Mouse (Mus musculus) right cerebral cortex, adult 18-20 months (tissue): ENCODE data around the gene Wiz.
A peak's percentile ranks its signal among the peaks of the same experiment; 100 is the strongest.

Experiments
- DNase-seq: peaks from one replicate; pipeline ENCODE4 v3.0.0; 2022; ENCODE audit warnings: mixed read lengths

The Wiz gene

DNA sequence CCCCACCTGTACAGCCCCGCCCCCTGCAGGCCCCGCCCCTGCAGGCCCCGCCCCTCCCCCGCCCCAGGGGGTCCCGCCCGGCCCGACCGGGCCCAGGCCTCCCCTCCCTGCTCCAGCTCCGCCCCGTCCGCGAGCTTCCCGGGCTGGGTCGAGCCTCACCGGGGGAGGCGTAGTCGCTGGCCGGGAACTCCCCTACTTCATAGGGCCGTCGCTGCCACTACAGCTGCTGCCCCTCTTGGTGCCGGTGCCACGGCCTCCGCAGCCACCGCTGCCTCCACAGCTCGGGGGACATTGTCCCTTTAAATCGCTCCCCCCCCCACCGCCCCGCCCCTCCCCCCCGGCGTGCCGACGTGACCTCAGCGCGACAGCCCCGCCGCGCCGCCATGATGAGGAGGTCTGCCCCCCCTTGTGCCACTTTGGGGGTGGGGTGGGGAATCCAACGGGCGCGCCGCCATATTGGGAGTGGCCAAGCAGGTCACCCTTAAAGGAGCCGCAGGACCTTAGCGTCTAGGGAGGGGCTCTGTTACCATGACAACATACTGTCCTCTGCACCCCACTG is at the start of gene Wiz:
Wiz (minus strand) TSS at position 339 of the 559 bp plus-strand sequence.
- DNase-seq: peak; percentile 94

DNA sequence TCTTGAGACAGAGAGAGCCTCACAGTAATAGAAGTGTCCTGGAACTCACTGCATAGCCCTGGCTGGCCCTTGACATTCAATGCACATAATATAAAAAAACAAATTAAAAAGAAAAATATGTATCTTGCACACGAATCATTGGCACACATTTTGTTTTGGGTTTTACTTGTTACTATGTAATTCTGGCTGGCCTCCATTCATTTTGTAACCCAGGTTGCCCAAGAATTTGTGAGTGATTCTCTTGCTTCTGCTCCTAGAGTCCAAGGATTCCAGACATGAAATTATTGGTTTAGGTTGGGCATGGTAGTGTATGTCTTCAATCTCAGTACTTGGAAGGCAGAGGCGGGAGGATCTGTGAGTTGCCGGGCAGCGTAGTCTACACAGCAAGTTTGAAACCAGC is 47.9 kb upstream of the Wiz start:
- DNase-seq: no peak

DNA sequence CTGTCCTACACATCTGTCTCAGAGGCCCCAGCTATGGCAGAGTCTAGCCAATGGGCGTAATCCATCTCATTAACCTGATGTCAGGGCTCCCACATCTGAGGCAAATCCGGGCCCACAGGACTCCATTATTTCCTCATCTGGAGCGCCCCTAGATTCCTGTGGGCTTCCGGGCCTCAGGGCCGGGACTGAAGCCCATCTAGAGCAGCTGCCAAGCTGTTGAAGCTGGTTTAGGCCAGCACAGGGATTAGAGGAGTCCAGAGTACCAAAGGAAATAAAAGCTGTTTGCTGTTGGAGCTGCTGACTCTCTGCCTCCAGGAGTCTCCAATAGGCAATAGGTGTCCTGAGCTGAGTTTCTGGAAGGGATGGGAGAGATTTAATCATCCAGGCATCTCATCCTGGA is 45.9 kb upstream of the Wiz start:
- DNase-seq: no peak

DNA sequence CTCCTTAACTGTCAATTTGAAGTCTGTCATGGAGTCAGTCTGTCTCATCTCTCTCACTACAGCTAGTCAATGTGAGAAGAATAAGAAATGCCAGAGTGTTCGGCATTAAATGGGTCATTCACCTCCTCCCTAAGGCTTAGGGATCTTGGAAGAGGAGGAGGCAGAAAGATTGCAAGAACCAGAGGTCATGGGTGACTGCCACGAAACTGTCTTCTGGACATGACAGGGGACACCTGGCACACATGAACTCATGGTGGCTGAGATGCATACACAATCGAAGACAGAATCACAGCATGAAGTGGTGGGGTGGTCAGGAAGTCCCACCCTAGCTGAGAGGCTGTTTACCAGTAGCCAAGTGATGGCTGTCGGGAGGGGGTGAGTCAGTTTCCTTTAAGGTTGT is 45.1 kb upstream of the Wiz start:
- no peak for DNase-seq

DNA sequence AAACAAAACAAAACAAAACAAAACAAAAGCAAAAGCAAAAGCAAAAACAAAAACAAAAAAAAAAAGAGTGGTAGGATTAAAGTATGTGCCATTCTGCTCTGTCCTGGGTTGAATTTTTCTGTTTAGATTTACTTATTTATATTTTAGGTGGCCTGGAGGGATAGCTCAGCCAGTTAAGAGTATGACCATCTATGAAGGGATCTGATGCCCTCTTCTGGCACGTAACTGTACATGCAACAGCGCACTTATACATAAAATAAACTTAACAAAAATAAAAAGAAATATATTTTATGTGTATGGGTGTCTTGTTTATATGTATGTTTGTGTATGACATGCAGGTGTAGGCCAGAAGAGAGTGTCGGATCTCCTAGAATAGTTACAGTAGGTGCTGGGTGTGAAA is 42.7 kb upstream of the Wiz start:
- DNase-seq: no peak

DNA sequence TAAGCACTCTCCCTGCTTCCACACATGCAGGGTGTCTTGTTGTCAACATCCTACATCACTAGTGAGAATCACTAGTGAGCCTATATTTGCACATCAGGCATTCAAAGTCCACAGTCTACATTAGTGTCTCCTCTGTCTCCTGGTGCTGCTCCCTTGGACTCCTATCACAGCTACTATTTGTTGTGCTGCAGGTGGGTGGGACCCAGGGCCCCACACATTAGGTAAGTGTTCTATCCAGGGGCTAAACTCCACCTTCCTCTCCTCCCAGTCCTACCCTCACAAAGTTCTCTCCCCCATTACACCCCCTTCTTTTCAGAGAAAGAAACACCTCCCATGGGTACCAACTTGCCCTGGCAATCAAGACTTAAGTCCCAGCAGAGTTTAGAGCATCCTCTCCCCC is 37.4 kb upstream of the Wiz start:
- DNase-seq: no peak

DNA sequence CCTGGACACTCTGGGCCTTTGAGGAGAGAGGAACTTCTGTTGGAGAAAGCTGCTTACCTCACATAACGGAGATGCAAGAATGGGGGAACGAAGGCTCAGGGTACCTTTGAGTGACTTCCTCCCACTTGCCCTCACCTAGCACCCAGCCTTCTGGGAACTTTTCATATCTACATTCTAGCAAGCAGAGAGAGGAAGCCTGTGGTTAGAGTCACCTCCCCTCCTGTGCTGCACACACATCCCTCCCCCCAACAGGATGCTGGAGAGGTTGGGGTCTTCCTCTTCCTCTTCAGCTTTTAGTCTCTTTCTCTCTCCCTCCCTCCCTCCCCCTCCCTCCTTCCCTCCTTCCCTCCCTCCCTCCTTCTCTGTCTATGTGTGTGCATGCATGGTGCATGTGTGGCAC is 34.8 kb upstream of the Wiz start, which contains the start of gene Pglyrp2:
Pglyrp2 (minus strand) TSS at position 134 of the 400 bp plus-strand sequence.
- no peak for DNase-seq

DNA sequence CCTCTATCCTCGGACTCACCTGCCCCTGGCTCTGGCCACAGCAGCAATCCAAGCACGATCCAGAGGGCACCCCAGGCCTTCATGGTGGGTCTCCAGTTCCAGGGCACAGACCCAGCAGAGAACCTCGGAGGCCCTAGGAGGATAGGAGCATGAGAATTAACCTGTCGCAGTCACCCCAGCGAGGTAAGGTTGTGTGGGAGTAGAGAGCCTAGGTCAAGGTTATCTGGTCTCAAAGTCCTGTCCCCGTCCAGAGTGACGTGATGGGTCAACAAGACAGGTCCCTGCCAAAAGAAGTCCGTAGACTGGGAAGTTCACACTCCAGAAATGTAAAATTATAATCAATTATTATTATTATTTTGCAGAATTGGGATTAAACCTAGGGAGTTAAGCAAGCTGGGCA is 31.5 kb upstream of the Wiz start:
- no peak for DNase-seq

DNA sequence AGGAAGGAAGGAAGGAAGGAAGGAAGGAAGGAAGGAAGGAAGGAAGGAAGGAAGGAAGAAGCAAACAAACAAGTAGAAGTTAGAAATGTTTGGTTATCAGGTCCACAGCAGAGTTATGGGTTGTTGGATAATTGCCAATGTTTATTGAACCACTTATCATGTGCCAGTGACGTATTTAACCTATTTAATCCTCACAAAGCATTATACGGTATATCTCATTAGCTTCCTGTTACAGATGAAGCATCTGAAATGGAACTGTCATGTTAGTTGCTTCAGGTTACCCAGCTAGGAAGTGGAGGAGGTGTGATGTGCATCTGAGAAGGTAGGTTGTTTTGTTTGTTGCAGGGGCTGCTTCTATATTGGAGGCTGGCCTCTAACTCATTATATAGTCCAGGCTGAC is 30.8 kb upstream of the Wiz start:
- no peak for DNase-seq

DNA sequence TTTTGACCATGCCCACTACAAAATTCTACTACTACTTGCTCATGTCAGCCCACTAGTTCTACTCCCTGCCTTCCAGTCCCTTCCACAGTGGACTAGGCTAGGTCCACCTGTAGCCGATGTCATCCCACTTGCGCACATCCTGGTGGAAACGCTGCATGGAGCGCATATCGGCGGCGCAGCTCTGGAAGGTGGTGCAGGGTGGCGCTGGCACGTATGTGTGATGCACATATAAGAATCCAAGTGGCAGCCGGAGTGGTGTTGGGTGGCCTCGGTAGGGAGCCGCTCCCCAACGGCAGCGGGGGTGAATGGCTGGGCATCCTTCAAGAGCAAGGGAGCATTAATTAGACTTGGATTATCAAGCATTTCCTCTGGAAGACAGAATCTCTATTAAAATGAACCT is 27.5 kb upstream of the Wiz start:
- DNase-seq: no peak

DNA sequence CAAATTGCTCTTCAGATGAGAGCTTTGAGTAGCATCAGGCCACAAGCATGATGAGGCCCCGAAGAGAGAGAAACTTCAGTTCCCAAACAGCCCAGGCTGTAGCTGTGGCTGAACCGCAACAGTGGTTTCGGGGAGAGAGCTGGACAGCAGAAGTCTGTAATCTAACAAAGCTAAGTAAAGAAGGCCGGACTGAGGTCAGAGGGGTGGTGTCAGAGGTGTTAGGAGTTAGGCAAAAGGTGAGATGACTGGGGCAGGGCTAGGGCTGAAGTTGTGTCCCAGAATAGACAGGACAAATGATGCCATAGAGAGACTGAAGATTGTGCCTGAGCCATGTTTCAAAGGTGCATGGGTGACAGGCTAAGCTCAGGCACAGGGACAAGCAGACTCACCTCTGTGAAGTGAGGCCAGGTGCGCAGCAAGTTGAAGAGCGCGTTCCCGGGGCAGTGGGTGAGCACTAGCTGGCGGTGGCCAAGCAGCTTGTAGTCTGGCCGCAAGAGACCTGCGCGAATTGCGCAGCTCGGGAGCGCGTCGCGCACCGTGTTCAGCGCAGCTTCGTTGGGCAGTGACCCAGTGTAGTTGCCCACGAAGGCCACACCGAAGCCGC is 26.3 kb upstream of the Wiz start:
- DNase-seq: no peak

DNA sequence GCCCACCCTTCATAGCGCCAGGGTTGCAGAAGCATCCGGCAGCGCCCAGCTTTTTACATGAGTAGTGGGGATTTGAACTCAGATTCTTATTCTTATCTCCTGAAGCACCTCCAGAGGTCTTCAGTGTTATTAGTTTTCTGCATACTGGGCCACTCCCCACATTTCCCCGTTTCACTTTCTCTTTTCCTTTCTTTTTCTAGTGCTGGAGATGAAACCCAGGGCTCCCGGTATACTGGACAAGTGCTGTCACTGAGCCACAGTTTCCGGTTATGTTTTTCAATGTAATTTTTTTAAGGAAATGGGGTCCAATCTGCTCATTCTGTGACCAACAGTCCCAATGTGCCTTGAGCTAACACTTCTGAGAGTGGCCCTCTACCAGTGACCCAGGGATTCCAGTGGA is 22.7 kb upstream of the Wiz start:
- no peak for DNase-seq

DNA sequence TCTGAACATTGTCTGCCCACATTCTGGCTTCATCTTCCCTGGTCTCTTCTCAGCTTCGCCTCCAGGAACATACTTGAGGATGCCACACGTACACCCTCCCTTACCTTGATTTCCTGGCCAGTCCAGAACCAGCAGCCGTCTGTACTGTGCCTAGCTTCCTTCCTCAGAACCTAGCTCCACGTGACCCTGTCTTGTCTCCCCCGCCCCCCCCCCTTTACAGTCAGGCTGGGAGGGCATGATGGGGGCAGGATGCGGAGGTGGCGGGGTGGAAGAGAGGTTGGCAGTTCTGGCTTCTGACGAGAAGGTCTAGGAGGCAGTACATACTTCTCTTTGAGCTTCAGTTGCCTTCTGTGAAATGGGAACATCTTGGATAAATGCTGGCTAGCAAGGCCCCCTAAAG is 14.2 kb upstream of the Wiz start, which contains the start of gene Rasal3:
Rasal3 (minus strand) TSS at position 167 of the 400 bp plus-strand sequence.
- DNase-seq: no peak

DNA sequence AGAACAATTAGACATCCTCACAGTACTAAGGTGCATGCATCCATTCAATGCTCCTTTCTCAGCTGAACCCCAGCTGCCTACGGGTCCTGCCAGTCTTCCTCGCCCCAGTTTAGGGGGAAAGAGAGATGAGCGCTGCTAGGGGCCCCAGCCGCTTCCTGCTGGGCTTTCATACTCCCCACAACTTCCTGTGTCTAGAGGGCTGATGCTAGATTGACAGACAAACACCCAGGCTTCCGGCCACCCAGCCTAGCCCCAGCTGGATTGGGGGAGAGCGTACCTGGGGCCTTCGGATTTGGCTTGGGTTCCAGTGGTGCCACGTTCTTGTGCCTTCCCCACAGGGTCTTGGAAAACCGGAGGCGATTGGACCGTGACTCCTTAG is 13.5 kb upstream of the Wiz start:
- DNase-seq: no peak

DNA sequence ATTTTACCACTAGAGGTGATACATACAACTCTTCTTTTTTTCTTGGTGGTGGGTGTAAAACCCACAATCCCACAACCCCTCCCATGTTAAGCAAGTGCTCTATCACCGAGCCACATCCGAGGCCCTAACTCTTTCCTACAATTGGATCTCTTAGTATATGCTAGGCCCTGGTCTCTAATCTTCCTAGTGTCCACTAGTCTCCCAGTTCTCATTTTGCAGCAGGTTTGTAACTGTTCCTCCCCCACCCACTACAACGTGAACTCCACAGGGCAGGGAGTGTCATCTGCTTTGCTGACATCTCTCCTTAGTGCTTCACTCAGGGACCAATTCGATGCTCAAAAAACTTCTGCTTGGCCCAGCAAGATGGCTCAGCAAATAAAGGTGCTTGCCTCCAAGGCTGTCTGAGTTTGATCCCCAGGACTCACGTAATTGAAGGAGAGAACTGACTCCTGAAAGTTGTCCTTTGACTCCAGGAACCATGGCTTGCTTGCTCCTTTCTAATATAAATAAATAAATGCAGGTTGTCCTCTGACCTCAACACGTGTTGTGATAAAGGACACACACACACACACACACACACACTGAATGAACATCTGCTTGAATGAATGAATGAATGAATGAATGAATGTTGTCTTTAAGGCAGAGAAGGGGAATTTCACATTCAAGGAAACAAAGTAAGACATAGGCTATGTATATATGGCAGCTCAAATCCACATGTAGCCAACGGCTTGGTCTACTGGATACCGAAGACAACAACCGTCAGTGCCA is 13.0 kb upstream of the Wiz start:
- no peak for DNase-seq

DNA sequence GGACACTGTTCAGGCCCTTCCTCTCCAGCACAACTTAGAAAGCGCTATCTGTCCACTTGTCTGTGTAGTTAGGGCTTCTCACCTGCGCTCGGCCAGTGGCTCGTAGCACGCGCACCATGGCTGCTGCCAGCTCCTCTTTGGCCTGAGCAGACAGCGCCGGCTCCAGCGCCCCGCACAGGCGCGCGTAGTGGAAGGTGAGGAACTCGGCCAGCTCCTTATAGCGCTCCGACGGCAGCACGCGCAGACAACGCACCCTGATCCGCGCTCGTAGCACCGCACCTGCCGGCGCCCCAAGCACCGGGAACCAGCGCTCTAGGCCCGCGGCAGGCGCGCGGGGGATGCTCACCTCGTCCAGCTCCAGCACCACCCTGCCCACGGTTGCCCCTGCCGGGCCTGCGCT is 7.0 kb upstream of the Wiz start:
- DNase-seq: no peak

DNA sequence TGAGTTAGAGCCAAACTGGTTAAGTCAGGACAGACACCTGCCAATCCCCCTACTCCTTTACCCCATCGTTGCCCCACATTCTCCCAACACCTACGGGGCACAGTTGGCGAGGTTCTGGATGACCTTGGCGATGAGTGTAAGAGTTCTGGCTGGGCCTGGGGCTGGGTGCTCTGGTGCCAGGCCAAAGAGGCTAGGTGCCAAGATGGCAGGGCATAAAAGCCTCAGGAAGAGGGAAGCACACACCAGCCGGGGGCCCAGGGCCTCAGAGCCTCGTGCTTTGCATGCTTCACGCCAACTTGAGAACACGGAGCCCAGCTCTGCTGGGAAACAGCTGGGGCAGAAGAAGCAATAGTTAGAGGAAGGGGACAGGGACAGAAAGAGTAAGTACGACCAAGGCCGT is 4.7 kb upstream of the Wiz start:
- DNase-seq: no peak

DNA sequence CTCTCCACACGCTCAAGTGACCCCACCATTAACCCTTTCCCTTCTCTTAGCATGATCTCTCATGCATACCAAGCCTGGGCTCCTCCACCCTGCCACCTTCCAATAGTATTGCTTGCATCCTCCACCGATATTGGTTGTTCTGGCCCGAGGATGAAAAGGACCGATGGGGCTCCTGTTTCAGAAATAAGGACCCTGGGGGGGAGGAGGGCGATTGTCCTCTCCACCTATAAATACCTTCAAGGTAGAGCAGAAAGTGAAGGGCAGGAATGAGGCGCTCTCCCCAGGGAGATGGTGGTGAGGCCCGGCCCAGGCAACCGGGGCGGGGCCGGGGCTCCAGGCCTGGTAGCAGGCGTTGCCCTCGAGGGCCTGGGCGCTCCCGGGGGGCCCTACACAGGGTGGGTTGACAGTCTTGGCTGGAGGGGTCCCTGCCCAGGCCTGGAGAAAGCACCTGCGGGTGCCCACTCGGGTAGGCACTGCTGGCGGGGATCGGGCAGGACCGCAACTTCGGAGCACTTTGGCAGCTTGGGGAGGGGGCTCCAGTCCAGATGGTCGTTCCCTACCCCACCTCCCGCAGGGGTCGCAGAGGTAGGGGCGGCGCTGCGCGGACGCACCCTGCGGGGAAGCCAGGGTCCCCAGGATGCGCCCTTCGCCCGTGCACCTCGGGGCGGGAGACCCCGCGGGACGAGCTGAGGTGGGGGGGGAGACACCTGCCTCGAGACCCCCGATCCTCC is 704 bp downstream of the Wiz start:
- DNase-seq: peak; percentile 23

DNA sequence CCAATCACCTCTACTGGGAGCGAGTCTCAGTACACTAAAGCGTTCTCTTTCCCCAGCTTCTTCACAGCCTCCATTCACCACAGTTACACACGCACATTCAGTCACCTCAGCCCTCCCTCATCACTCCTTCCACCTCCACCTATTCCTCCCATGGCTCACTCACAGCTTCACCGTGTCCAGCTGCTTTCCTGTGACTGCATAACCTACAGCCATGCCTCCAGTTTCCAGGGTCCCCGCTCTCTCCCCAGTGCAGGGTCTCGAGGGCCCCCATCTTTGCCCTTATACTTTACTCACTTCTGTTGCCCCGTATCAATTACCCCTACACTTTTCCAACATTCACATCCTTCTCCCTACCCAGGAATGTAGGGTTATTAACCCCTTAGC is 1.3 kb downstream of the Wiz start:
- DNase-seq: no peak

DNA sequence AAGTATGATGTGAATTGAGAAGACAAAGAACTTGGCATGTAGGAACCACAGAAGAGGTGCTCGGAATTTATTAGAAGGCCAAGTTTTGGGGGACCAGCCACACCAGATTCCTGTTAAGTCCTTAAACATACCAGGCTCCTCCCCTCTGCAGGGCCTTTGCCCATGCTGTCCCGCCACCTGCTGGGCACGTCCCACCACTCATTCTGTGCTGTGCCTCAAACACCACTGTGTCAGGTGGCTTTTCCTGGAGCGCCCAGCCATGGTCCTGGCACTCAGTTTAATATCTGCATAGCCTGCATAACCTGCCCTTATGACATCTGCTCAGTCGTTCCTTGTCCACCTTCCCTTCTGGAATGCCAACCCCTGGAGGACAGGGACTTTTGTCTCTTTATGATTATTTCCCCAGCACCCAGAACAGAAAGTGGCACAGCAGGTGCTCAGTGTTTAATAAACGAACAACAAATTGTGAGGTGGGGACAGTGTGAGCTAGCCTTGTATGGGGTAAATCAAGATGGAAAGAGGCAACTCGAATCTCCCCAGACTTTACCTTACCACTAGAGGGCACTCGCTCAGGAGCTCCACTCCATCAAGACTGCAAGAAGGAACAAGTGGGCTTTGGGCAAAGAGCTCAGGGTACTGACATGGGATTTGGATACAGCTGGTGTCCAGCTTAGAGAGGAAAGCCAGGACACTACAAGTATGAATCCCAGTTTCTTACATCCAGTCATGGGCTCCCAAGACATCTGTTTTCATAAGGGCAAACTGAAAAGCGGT is 2.4 kb downstream of the Wiz start:
- peak; percentile 51 for DNase-seq

DNA sequence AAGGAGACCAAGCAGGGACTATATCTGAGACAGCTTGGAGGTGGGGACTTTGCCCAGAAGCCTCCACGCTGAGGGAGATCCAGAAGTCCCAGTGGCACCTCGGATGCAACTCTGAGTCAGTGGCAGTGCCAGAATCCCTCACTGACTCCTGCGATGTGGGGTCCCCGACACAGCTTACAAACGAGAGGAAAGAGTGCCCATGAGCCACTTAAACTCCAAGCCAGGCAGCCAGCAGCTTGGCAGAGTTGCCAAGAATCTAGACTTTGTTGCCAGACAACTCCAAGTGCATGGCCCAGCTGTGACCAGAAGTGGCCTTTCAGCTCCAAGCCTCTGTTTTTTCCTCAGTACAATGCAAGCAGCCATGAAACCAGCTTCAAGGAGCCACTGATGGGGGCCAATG is 5.6 kb downstream of the Wiz start:
- DNase-seq: no peak

DNA sequence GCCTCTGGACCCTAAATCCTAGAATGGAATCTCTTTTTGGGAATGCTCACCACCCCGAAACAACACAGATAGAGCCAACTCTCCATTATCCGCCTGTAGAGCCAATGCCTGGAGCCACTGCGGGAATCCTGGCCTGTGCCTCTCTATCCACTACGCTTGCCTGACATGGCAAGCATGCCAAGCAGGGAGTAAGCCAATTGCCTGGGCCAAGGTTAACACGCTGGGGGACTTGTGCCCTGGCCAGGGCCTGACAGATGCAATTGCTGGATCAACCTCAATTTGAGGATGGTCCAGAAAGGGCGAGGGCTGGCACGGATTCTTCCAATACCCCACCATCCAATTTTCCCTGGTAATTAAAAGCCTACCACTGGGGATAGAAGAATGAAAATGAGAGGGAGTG is 6.7 kb downstream of the Wiz start:
- no peak for DNase-seq

DNA sequence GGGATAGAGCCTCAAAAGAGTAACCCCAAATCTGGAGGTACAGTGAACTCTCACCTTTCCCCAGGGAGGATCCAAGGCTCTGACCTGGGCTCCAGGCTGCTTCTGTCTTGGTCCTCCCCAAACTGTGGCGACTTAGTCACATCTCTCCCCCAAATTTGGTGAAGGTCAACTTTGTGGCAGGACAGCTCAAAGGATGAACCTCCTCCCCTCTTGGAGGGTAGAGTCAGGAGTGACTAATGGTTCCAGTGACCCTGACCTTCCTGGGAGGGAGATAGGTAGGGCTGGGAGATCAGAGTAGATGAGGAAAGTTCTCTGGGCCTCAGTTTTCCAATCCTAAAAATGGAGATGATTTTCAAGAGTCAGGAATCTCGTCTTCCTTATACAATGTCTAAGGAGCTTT is 10.5 kb downstream of the Wiz start:
- no peak for DNase-seq
